Mouse (Mus musculus): Measurements from ENCODE around the gene Guca2b. TPM values are rescaled to one million over a fixed set of nuclear protein-coding genes. Genes with fewer than 3 reads are reported as not detected.
A peak's percentile ranks its signal among the peaks of the same experiment; 100 is the strongest.

The Guca2b gene
- total RNA-seq, 2 experiments from 2014 or later: not detected

DNA sequence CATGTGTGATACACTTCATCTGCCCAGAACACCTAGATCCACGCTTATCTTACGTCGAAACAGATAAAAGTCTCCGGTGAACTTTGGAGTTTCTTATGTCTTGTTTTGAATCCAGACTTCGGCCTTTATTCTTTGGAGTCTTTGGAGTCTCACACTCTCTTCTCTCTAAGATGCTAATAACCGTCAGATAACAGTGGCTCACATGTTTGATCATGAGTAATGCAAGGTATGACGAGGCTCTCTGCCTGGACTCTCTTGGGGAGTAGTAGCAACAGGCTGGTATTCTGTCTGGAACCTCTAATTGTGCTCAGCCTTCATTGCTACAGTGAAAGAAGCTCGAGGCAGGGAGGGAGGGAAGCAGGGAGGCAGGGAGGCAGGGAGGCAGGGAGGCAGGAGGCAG, 1.3 kb upstream of the Guca2b start:
- no peak for ATAC-seq (replicated peaks; ENCODE audit: poor library complexity)

DNA sequence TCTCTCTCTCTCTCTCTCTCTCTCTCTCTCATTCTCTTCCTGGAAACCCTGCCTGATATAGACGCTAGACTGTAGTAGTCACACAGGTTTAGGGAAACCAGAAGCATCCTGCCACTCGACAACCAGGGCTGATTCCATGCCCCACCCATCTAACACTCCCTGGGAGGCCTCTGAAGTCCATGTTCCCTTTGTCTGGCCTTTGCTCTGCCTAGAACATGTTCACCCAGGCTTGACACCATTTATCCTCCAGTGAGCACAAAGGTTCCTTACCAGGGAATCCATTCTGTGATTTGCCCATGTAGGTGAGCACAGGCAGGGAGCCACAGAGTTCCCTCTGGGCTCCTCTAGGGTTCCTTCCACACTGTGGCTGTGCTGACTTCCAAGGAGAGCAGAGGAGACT, 508 bp downstream of the Guca2b start:
- no peak for ATAC-seq (replicated peaks; ENCODE audit: poor library complexity)

DNA sequence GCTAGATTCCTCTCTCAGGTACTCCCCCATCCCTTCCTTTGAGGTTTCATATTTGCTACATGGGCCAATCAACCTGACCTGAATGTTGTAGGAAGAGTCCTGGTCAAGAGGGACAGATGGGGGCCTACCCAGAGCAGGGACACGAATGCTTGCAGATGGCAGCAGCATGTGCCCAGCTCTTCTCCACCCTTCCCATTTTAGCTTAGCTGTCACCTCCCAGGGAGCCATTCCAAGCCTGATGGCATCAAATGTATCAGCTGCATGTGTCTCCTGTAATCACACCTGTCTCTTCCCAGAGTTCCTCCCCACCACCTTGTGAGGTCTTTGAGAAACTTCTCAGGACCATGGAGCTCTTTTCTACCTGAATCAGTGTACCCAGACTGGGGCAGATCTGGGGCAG, 1.7 kb downstream of the Guca2b start:
- no peak for ATAC-seq (replicated peaks; ENCODE audit: poor library complexity)

DNA sequence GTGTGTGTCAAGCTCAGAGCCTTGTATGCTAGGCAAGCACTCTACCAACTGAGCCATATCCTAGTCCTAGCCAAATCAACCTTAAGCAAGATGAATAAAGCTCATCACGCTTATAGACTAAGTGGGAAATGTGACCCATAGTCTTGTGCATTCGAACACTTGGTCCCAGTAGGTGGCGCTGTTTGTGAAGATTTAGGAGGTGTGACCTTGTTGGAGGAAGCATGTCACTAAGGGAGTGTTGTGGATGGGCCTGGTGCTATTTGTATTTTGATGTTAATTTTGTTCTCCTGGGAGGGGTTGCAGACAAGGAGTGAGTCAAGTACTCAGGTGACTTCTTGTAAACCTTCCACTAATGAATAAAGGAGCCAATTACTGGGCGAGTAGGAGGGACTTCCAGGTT, 16.1 kb downstream of the Guca2b start:
- no peak for ATAC-seq (replicated peaks; ENCODE audit: poor library complexity)

DNA sequence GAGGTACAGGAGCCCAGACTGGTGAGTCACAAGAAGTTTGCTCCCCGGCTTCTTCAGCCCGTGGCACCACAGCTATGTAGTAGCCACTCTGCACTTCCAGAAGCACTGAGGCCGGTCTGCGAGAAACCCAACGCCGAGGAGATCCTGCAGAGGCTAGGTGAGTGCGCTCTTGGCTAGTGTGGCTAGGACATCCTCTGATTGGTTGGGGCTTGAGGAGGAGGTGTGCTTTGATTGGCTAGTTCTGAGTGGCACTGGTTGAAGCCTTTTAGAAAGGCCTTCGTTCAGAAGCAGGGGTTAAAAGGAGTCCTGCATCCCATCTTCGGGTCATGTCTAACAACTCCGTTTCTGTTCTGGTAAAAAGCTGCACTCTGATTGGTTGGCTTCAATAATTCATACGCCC, 20.1 kb downstream of the Guca2b start:
- no peak for ATAC-seq (replicated peaks; ENCODE audit: poor library complexity)

DNA sequence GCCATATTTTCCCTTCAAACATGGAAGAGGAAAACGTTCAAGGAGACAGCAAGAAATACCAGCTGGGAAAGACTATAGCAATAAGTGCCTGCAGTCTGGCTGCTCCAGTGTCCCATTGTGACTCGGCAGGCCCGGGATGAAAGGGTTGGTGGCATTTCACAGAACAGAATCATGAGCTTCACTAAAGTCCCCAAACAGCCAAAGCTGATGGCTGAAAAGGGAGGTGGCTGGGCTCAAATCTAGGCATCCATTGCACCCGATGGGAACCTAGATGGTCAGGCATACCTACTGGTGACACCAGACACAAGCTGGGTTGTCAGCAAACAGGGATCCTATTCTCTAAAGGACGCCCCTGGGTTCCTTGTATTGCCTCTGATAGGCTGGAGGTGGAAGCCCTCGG, 20.8 kb downstream of the Guca2b start:
- no peak for ATAC-seq (replicated peaks; ENCODE audit: poor library complexity)

DNA sequence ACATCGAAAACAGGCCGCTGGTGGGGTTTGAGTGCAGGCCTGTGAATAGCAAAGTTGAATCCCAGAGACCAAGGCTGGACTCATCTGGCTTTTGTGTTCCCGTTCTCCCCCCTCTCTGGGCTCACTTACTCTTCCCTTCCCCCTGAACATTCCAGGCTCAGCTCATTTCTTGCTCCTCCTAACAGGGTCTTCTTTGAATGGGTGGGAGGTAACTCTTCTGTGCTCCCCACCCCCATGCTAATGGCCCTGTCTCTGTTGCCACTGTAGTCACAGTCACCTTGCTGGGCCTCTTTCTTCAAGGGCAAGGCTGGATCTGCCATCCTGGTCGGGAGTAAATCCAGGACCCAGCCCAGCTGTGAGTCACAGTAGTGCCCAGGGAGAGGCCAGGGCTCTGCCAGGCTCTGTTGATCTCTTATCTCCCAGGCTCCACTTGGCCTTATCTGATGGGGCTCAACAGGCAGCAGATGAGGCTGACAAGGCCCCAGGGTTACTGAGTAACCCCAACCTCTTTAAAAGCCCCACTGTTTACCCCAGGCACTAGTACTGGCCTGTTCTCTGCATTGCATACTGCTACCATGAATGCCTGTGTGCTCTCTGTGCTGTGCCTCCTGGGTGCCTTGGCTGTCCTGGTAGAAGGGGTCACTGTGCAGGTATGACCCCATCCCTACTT, 21.4 kb downstream of the Guca2b start, which contains the start of gene Guca2a:
TSS of gene Guca2a (plus strand) at position 529 of the 670 bp plus-strand sequence.
- no peak for ATAC-seq (replicated peaks; ENCODE audit: poor library complexity)

DNA sequence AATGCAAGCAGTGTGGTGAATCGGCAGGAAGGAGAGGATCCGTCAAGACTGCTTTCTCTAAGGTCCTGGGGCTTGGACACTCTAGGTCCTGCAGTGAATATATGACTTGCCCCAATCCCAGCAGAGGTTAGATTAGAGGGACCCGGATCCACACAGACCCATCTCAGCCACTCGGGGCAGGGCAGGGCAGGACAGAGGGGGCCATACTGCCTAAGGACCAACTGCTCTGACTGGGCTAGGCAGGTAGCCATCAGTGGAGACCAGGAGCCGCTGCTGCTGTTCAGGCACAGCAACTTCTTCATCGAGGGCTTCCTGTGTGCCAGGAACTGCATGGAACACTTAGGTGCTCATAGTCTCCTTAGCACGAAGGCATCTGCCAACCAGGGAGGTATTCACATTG, 22.0 kb downstream of the Guca2b start:
- no peak for ATAC-seq (replicated peaks; ENCODE audit: poor library complexity)

DNA sequence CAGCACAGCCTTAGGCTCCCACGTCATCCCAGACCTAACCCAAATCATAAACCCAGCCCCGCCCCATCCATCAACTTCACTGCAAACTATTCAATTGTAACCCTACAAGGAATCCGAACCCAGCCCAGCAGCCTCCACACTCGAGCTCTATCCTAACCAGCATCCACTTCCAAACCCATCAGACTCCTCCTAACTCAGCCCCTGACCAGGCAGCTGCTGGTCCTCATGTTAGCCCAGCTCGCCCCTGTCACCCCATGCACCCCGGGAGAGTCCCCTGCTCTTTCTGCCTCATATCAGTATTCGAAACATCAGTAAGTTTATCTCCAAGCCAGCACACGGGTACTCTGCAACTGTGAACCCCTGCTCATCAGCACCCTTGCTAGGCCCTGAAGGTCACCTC, 23.1 kb downstream of the Guca2b start:
- no peak for ATAC-seq (replicated peaks; ENCODE audit: poor library complexity)

DNA sequence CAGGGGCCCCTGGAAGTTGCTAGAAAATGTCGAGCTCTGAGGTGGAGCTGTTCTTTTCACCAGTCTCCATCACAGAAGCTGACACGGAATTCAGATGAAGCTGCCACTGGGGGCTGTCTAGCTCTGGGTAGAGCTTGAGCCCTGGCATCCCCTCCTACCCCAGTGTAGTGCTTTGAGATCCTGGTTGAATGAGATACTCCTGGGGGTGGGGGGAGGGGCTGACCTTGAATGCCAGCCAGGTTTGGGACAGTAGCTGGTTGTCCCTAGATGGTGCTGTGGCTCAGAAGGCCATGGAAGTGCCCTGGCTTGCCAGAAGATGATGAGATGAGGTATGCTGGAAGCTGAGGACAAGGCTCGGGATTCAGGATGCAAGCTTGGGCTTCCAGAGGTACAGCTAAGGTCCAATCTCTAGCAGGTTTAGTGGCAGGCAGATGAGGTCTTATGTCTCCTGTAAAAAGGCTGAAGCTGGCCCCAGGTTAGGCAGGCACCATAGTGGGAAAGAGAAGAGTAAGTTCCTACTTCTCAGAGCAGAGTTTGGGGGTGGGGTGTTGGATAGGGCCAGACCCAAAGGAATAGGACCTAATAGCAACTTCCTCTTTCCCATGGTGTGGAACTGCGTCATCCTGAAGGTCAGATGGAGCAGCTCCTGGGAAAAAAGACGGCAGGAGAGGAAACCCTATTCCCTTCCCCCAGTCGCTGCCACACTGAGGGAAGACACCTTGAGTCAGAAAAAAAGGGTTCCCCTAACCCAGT, 23.7 kb downstream of the Guca2b start:
- ATAC-seq (replicated peaks; ENCODE audit: poor library complexity): no peak

DNA sequence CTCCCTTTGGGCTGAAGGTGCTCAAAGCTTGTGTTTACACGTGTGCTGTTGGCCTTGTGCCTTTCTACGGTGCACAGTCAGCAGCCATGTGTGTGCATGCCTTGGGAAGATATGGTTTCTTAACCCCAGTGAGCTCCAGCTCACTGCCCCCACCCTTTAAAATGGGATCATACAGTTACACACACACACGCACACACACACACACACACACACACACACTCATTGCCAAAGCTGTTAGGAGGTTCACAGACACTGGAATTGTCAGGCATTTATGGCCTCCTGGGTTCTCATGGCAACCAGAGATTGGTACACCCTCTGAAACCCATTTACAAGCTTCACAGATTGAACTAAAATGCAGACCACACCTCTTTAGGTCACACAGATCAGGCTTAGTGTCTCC, 24.8 kb downstream of the Guca2b start:
- ATAC-seq (replicated peaks; ENCODE audit: poor library complexity): no peak

DNA sequence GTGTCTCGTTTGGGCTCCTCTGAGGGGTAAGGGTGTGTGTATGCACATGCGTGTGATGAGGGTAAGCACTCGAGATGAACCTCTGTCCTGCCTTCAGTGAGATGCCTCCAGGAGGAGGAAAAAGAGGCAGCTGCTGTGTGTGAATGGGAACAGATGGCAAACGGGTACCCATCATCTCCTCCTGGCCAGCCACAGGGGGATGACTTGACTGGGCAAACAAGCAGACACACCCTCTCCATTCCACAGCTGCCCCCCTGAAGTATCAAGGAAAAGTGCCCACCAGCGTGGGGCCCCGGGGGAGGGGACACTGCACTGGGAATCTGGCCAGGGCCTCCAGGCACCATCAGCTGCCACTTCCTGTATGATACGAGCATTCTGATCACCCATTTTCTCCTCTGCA, 25.4 kb downstream of the Guca2b start:
- no peak for ATAC-seq (replicated peaks; ENCODE audit: poor library complexity)

DNA sequence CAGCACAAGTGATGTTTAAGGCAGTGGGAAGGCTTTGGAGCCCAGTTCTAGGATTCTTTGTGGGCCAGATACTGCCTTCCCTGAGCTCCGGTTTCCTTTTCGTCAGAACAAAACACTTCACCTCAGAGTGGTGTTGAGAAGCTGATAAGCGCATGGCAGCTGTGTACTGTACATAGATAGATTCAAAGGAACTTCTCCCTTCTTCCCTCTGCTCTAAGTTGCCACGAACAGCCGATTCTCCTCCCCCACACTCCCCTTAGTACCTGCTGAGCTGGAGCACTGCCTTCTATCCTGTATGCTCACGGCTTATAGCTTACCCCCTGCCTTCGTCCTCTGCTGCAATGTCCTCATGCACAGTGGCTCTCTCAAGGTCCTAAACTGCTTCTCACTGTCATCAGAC, 26.0 kb downstream of the Guca2b start:
- ATAC-seq (replicated peaks; ENCODE audit: poor library complexity): peak; percentile 24; the same call in 1 of the 2 replicates

DNA sequence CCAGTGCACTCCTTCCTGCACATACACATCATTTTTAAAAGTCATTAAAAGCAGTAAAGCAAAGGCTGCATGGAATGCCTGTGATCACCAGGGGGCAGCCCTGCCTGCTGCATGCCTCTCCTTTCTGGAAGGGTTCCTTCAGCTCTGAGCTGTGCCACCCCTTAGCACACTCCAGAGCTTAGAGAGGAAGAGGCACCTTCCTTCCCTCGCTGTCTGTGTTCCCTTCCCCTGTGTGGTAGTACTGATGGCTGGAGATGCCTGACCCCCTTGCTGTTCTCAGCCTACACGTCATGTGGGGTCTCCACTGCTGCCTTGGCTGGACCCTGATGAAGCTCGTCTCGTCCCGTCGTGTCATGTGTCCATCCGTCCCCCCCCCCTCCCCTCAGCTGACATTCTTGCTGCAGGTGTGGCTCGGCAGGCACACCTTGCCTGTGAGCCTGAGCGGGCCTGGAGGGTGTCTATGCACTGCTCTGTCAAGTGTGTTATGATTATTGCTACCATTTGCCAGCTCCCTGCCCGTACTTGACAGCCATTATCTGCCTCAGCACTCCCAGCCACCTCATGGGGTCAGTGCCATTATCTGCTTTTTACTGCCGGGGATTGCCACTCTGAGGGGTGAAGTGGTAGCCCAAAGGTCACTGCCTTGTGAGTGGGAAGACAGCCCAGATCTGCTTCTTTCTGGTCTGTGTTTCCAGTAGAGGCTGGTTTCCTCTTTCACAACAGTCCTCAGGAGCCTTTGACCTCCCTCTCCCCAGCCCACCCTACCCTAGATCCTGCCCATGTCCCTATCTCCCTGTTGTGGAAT, 27.4 kb downstream of the Guca2b start:
- peak; percentile 77 for ATAC-seq (replicated peaks; ENCODE audit: poor library complexity)

DNA sequence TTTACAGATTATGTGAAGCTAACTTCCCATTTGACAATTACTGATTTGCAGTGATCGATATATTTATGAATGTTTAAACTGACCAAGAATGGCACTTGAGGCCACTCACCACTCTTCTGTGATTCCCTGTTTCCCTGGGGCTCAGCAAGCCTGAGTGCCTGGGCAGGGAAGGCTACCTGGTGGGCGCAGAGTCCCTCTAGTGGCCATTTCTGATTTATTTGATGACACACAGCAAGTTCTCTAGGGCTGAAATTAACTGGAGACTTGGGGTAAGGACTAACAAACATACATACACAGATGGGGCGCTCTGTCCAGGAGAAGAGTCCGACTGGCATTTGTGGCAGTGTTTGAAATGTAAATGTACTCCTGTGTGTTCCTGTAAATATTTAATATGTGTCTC, 30.4 kb downstream of the Guca2b start:
- peak; percentile 50; the same call in 1 of the 2 replicates for ATAC-seq (replicated peaks; ENCODE audit: poor library complexity)

DNA sequence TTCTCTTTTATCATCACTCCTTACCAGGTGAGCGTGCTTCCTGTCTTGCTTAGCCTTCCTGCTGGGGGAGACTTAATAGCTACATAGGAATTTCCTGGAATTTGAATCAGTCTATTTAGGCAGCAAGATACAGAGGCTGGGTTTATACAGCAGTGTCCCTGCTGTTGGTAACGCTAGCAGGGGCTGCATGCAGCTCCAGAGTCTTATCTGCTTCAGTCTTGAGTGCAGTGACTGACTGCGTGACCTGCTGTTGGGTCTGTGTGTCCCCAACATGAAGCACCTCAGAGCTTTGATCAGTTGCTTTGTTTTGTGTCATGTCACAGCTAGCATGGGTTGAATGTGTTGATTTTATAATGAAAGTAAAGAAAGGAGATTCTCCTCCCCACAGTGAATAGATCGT, 31.4 kb downstream of the Guca2b start:
- ATAC-seq (replicated peaks; ENCODE audit: poor library complexity): no peak

DNA sequence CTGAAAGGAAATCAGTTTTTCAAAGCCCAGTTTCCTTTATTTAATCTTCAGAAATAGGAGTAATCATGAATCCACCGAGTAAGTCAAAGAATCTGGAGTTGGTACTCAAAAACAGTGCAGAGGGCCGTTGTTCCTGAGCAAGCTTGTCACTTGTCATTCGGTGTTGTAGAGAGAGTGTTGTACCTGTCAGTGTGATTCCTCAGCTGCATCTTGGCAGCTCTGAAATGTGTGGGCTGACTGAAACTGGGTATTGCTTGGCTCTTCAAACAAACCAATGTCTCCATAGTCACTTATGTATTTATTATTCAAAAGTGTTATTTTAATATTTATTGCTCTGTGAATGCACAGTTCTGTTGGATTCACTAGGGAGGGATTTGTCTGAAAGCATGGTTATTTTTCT, 31.9 kb downstream of the Guca2b start:
- no peak for ATAC-seq (replicated peaks; ENCODE audit: poor library complexity)

DNA sequence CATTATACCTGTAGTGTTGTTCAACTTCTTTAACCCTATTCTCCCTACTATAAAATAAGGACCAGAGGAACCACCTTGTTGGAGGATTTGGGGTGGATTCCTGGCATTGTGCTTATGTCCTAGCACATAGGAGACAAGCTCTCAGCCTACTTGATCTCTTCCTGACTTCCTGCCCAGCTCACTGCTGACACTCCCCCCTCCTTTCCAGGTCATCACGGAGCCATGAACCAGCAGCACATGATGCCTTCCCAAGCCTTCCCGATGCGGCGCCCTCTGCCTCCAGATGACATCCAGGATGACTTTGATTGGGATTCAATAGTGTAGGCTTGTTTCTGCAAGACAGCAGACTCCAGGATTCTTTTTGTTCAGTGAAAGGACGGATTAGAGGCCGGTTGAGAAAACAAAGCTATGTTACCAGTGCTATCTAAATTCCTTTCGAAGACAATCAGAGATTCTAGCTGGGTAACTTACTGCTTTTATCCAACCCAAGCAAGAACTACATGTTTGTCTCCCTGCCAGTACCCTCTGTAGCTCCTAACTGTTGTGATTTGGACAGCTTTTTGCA, 32.6 kb downstream of the Guca2b start:
- ATAC-seq (replicated peaks; ENCODE audit: poor library complexity): no peak

DNA sequence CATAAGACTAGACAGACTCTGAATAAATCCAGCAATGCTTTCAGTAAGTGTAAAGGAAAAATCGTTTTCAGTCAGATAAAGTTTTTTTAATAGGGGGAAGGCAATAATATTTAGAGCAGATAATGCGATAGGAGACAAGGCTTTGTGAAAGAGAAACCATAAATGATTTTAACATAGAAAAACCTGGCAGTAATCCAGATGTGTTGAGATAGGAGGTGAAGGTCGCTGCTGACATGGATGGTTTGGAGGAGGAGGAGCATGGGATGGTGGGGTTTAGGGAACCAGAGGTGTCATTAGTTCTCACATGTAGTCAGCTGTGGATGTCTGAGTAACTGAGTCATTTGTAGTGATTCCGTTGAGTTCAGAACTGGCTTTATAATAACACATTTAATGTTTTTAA, 44.0 kb downstream of the Guca2b start:
- ATAC-seq (replicated peaks; ENCODE audit: poor library complexity): no peak

DNA sequence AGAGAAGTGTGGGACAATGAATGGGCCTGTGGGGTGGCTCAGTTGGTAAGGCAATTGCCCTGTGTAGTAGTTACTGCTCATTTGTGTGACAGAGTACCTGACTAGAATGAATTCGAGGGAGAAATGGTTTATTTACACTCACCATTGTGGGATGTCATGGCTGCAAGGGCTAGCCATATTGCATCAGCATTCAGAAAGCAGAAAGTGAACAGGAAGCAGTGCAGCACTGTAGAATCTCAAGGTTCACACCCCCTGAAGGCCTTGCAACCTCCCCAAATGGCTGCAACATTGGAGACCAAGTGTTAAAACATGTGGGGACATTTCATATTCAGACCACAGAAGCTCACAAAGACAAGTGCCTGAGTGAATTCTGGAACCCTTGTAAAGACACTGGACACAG, 44.7 kb downstream of the Guca2b start:
- ATAC-seq (replicated peaks; ENCODE audit: poor library complexity): peak; percentile 63

DNA sequence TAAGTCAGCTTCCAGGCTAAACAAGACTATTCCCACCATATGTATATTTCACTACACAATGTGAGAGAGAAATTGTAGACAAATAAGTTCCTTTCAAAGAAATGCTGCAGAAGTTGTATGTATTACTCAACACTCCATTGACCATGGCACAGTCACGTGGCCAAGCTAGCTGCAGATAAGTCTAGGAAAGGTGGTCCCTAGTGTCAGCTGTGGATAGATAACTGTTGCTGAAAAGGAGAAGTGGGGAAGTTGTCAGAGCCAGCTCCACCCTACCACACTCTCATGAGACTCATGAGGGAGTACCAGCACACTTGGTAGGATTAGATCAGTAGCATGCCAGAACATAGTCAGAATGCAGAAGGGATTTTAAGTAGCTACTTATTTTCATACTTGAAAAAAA, 49.3 kb downstream of the Guca2b start:
- peak; percentile 97 for ATAC-seq (replicated peaks; ENCODE audit: poor library complexity)

Measured in megakaryocyte progenitor cell, adult 5-6 weeks (primary cell).